Mouse (Mus musculus) frontal cortex, postnatal 36 days (tissue): ENCODE measurements around the gene Dnajc8.

ENCODE experiments used
- DNase-seq, 2 experiments: peaks; one replicate each; pipeline ENCODE4 v3.0.0; 2022; ENCODE audit warnings: low spot score in 2 of 2

The Dnajc8 gene

DNA sequence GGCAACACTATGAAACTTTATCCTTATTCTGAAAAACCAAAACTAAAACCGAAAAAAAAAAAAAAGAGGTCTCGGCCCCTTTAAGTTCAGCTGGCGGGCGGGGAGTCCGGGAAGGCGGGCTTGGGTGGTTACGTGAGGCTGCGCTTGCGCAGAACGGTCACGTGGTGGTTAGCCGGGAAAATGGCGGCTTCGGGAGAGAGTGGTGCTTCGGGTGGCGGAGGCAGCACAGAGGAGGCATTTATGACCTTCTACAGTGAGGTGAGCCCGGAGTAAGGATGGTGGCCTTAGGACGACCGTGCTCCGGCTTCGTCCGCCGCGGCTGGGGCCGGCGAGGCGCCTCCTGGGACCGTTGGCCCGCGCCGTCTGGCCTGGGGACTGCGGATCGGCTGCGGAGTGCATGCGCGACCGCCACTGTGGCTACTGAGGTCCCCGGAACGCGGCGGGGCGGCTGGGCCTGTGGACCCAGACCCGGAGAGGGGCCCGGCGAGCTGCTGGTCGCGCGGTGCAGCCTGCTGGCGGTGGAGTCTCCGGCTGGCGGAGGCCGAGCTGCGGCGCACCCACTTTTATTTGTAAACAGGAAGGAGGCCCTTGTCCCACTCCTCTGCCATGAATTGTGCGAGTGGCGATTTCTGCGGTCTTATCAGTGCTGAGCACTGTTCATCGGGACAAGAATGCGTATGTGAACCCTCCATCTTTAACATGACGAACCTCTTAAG lies at the start of gene Dnajc8:
Gene Dnajc8 (plus strand): TSS at position 145 of the 716 bp plus-strand sequence.
- peak; percentile 93 to 95 for DNase-seq

DNA sequence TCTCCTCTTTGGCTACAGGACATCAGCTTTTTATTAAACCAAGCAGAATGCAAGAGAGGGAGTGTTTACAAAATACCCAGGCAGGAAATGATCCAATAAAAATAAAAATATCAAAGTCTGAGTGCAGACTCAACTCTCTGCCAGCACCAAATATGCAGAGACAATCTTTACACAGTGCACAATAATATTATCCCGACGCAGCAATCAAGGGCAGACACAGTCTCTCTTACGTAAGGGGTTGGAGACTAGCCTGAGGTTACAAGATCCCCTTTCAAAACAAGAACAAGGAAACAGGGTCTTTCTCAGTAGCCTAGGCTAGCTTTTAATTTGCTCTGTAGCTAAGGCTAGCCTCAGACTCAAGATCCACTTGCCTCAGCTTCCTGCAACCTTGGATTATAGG lies 46.8 kb upstream of the Dnajc8 start:
- no peak for DNase-seq

DNA sequence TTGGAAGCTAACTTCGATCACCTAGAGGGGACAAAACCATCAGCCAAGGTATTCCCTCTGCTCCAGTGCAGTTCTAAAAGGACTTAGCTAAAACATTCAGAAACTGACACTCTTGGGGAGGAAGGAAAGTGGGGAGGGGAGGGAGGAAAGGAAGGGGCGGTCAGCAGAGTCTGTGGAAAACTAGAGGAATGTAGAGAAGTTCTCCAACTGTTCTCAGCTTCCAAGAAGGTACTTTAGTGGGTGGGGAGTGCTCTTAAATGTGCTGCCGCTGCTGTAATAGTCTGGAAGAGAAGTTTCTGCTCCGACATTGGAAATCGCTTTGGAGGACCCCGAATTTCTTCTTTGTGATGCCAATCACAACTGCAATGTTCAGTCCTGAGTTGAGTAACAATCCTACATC lies 46.4 kb upstream of the Dnajc8 start:
- no peak for DNase-seq

DNA sequence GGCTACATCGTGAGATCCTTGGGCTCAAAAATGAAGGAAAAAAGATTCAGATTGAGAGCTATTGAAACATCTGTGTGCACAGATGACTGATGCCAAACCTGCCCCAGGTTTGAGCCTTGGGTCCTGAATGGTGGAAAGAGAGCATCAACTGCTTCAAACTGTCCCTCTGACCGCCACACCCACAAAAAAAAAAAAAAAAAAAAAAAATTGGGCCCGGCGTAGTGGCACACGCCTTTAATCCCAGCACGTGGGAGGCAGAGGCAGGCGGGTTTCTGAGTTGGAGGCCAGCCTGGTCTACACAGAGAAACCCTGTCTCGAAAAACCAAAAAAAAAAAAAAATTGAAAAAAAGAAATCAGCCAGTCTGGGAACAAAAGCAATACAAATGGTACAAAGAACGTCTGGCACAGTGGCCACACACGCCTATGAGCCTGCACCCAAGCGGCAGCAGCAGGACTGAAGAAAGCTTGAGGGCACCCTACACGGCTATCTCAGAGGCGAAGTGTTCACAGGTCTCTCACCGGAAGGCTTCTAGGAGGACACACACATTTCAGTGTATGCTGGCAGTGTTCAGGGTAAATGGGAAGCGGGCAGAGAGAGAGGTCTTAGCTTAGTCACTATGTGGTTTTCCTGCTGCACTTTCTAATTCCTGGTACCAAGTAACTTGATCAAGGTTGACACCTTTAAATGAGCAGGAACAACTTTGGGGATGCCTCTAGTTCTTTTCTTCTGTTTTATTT lies 44.9 kb upstream of the Dnajc8 start:
- DNase-seq = no peak

- no peak for DNase-seq
Observed at GRCm38 (mm10) chr4:132491057-132491456, 44.3 kb upstream of the Dnajc8 start.

GRCm38 (mm10) chr4:132491748-132492147 lies 43.6 kb upstream of the Dnajc8 start:
- DNase-seq = no peak

DNA sequence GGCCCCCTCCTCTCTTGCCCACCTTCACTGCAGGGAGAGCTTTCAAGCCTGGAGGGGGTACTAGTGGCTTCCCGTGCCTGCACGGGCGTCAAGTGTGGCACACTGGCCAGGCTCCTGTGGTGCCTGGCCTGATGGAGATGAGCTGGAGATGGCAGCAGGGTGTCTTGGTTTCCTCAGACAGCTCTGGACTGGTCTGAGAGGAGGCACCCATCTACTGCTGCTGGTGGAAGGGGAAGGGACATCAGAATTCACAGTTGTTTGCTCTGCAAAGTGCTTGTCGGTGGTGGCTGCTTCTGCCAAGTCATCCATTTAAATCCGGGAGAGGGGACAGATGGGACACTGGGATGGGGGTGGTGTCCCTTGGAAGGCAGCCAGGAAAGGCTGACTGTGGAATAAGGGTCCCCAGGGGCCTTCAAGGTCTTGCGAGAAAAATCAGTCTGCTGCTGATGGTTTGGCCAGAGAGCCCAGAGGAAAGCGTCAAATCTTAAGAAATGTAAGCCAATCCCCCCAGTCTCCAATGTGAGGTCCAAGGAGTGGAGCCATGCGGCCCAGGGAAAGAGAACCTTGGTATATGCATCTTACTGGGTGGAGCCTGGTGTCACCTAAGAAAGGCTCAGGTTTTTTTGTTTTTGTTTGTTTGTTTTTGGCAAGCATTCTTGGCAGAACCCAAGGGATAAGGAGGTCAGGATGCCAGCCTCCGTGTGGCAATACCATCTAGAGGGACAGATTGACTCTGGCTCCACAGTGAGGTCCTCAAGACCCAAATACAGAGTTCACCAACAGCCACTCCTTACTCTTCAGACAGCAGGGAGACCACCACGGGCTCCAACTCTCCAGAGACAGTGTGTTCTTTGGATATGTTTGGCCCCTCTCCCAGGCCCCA lies 42.9 kb upstream of the Dnajc8 start:
- no peak for DNase-seq

DNA sequence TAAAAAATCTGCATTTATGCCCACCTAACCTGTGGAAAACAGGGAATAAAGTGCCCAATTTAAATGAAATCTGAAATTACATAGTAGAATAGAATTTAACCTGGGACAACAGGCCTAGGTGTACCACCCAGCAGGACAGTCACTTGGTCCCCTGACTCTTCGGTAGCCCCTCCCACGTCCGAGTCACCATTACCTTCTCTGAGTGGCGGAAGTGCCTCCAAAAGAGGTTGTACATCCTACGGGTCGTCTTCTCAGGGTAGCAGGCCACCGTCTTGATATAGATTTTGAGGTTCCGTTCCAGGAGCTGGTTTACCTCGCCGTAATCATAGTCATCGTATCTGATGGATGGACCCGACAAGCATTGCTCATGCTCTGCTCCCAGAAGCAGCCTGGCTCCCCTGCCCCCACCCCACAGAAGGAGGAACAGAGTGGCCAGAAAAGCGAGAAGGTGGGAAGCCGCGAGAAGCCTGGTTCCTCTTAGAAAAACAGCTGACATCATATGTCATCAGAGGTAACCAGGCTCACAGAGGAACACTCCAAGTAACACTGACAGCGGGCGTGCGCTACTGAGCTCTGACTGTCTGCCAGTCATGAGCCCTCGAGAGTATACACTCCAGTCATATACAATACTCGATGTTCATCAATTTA lies 41.0 kb upstream of the Dnajc8 start:
- DNase-seq = no peak

DNA sequence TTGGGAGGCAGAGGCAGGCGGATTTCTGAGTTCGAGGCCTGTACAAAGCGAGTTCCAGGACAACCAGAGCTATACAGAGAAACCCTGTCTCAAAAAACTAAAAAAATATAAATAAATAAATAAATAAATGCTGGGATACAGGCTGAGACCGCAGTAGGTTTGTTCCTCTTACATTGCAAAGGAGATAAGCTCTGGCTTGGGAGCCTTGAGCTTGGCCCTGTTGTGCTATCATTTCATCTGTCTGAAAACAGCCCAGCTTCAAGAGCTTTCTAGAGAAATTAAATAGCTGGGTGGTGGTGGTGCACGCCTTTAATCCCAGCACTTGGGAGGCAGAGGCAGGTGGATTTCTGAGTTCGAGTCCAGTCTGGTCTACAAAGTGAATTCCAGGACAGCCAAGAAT lies 33.7 kb upstream of the Dnajc8 start:
- DNase-seq = no peak

DNA sequence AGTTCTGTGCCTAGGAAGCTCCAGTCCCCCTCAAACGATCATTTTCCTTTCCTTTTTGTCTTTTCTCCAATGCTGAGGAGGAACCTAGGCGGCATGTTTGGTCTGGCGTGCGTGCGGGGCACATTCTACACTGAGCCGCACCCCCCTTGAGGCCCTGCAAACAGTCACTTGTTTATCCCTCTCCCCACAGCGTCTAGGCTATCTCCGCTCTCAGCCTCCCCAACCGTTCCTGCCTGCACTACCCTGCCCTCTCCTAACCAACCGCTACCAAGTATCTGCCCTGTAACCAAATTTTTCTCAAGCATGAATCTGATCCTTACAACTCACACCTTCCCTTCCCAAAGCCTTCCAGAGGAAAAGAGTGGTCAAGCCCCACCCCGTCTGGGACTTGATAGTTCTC lies 32.0 kb upstream of the Dnajc8 start:
- DNase-seq = no peak

DNA sequence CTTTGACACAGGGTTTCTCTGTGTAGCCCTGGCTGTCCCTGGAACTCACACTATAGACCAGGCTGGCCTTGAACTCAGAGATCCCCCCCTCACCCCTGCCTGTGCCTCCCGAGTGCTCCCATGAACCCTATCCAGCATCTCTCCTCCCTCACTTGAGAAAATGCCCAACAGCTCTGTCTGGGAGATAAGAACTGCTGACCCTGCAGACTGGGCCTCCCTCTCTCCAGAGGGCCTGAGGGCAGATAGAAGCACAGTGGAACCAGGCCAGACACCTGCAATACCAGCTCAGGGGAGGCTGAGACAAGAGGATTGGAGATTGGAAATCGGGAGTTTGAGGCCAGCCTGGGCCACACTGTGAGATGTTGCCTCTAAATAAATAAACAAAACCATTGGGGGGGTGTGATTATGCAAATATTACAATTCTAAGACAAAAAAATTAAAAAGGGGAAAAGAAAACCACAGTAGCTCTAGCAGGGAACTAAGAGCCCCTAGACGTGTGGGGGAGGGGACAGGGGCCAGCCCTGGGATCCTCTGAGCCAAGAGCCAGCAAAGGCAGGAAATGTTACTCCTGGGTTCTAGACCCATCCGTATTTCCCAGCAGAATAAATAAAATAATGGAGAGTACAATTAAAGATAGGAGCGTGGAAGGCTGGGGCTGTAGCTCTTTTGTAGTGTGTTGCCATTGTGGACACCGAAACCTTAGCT lies 30.2 kb upstream of the Dnajc8 start:
- DNase-seq = no peak

DNA sequence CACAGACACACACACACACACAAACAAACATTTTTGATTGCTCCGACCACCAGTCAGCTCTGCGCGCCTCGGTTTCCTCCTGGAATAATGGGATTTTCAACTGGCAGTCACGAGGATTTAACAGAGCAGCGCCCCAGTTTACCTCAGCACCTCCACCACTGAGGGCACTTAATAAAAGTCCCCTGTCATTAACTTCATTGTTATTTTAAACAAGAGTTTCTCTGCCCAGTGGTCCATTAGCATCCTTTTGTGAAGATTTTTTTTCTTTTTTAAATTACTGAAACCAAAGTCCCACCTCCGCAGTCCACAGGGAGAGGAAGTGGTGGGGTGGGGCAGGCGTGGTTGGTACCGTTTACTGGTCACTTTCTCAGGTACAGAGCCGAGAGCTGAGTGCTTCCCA lies 29.6 kb upstream of the Dnajc8 start:
- no peak for DNase-seq

DNA sequence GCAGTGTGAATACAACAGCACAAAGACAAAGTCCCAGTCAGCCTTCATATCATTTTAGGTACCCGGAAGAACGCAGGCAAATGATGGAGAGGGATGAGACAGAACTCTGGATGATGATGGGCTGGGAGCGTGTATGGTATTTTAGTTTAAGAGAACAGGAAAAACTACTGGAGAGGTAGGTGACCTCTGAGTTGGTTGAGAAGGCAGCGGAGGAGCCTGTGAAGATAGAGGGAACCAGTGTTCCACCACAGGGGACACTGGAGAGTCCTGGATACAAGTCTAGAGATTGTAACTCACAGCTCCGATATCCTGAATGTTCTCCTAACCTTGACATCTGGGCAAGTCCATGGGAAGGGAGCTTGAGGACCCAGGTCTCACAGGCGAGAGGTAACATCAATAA lies 29.1 kb upstream of the Dnajc8 start:
- DNase-seq = no peak

DNA sequence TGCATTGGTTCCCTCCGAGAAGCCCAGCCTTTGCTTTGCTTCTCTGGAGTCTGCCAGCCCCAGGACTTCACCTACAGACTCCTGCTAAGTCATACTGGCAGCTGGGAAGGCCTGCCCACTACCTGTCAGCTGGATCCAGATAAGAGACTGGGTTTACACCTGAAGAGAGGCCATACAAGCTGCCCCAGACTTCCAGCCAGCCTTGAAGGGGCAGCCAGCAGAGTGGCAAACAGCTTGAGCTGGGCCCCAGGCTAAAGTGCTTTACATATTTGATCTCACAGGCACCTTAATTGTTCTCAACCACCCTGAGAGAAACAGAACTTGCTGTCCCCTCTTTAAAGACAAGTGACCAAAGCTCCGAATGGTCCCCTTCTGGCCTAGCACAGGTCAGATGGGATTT lies 28.1 kb upstream of the Dnajc8 start:
- DNase-seq = no peak

DNA sequence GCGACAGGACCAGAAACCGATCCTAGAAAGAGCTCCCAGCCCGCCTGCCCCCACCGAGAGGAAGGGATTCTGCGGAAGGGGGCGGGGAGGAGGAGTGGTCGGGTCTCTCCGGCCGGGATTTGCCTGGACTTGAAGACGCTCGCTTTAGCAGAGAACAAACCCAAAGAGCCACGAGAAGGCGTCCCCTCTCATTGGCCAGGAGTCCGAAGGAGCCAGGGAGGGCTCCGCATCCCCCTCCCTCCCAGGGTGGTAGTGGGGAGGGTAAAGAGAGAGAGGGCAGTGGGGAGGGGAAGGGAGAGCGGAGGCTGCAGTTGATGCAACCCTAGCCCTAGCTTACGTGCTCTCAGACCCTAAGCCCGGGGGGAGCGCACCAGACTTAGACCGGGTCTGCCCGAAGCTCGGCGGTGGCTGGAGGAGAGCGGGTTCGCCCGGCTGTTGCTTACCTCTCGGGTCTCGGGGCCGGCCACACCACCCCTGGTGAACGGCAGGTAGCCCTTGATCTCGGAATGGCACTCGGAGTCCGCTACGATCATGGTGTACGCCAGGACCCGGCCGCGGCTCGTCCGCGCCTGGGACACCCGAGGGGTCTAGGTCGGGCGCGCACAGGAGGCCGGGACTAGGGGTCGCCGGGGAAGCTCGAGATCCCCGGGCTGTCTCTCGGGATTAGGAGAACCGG lies 25.6 kb upstream of the Dnajc8 start:
- DNase-seq = peak; percentile 43 to 56

DNA sequence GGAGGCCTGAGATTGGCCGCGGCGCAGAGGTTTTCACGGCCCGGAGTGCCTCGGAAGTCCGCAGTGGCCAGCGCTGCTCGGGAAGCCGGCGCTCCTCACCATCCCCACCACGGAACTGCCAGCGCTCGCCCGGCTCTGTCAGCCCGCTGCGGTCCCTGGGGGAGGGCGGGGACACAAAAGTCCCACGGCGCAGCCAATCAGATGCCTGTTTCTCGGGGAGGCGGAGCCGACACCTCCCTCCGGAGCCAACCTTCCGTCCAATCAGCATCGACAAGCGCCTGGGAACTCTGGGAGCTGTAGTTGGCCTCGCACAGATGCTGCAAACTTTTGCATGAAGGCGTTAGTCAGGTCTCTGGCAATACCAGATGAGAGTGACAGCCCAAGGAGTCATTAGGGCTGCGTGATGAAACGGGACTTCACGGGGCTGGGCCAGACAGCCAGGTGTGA lies 25.0 kb upstream of the Dnajc8 start, which contains the start of gene Sesn2:
Gene Sesn2 (minus strand): TSS at position 150 of the 447 bp plus-strand sequence.
- DNase-seq = peak; percentile 97 to 98

GRCm38 (mm10) chr4:132512080-132512479 lies 23.3 kb upstream of the Dnajc8 start:
- DNase-seq = no peak

DNA sequence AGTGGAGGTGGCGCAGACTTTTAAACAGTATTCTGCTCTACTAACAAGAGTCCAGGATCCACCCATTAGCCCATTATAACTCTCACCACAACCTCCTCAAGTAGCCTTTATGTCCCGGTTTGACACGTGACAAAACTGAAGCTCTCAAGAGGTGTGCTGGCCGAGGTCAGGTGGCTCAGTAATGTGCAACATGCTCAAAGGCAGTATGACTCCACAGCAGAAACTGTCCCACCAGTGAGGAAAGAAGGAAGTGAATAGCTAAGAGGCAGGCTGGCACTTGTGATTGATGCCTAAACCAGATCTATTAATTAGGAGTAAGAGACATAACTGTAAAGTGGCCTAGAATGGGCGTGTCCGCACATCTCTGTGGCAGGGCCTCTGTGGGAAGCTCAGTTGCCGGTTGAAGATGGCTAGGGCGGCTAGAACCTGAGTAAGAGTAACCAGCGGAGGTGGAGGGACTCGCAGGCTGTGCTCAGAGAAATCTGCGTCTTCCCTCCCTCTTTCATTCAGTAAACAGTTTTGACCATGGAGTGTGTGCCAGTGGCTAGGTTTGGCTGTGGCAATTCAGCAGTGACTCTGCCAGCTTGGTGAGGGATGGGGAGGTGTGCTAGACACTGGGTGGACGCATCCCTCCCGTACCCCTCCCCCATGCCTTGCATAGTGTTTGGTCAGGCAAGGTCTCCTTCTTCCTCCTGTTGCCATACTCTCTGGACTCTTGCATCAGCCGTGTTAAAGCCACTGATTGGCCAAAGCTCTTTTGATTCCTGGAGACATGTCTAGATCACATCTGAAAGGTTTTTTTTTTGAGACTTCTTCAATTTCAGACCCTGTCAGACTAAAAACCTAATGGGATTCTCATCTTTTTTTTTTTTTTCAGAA lies 21.7 kb upstream of the Dnajc8 start:
- no peak for DNase-seq

DNA sequence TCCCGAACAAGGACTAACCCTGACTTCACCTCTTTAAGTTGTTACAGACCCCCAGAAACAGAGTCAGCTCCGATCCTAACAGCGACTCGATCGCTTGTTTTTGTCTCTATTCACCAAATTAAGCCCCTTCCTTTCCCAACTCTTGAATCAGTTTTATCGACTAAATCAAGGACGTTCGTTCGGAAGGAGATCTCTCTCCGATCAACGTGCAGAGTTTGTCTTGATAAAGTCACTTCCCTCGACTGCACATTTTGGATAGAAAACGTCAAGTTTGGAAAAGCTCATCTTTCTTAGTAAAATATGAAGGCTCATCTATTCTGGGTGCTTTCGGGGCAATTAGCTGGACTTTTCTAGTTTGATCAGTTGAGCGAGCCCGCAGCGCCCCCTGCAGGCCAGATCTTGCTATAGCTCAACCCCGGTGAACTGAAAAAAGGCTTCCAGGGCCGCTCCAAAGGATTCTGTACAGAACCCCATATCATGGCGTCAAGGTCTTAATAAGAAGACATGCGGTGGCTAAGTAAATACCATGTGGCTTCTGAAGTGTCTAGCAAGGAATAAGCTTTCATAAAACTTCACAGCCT lies 20.7 kb upstream of the Dnajc8 start:
- DNase-seq = peak; percentile 80 to 83
